Mouse (Mus musculus) liver, embryonic 14.5 days (tissue): ENCODE data around the gene Hinfp.

ENCODE experiments used
- CTCF ChIP-seq: IDR thresholded peaks from 2 replicates; pipeline ENCODE4 v1.5.1; 2016; ENCODE audit warnings: antibody characterized with exemption, low read depth, control low read depth
- EP300 ChIP-seq: IDR thresholded peaks from 2 replicates; pipeline ENCODE4 v1.6.1; 2016; ENCODE audit warnings: antibody characterized with exemption, low read depth

GRCm38 (mm10) chr9:44327926-44328325, 22.5 kb upstream of the Hinfp start:
- TF ChIP-seq CTCF (no peak), EP300 (no peak)
